Mouse (Mus musculus) lung, postnatal 36 days (tissue): ENCODE results near the gene Serpinb6b.

ENCODE experiments used
- DNase-seq: peaks from one replicate; pipeline ENCODE4 v3.0.0; 2022; ENCODE audit warnings: mixed read lengths

The Serpinb6b gene

GRCm38 (mm10) chr13:32974889-32975460 is 10.0 kb downstream of the Serpinb6b start:
- peak; percentile 68 for DNase-seq

- DNase-seq = no peak
These were observed 10.7 kb downstream of the Serpinb6b start for GRCm38 (mm10) chr13:32975710-32976109.

- DNase-seq = no peak
These were observed 17.6 kb downstream of the Serpinb6b start for GRCm38 (mm10) chr13:32982556-32983042.

- DNase-seq = no peak
These were observed 21.2 kb downstream of the Serpinb6b start for GRCm38 (mm10) chr13:32986256-32986655.

DNA sequence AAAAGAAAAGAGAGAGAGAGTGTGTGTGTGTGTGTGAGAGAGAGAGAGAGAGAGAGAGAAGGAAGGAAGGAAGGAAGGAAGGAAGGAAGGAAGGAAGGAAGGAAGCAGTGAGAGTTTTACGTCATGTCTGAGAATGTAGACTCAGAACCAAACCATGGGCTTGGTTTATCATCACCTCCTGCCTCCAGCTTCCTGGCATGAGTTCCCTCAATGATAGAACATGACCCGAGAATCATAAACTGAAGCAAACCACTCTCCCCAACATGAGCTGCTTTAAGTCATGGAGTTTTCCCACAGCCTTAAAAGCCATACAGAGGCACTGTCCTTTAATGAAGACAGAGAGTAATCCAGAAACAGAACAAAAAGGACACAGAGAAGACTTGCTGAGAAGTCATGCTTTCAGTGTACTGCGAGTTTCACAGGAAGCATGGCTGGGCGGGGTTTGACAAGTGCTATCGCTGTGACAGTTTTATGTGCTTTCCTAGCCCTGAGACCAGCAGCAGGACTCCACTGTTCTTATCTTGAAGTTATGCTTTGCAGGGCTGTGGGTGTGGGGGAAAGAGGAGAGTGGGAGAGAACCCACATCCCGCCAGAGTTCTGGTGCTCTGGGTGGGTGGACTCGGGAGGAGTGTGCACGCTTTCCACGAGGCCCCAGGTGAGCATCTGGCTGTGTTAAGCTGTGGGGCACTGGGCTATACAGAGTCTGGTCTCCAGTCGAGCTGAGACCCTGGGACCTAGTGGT is 28.3 kb downstream of the Serpinb6b start:
- DNase-seq = no peak

- DNase-seq = no peak
These were observed 28.9 kb downstream of the Serpinb6b start for GRCm38 (mm10) chr13:32993894-32994242.

DNA sequence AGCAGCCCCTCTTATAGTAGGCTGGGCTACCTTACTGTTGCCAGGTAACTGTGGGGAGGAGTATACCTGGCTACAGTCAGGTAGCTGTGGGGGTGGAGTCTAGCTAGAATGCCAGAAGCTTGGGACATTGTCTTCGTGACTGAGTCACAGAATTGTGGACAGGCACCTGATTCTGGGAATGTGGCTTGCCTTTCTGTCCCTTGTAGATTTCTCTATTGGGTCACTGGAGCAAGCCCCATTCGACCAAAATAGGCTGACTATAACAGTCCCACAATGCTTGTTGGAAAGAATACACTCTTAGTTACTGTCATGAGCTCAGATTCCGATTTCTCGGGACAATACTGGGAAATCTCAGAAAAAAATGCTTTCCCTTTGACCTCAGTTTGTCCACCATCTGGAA is 30.0 kb downstream of the Serpinb6b start:
- DNase-seq = no peak

DNA sequence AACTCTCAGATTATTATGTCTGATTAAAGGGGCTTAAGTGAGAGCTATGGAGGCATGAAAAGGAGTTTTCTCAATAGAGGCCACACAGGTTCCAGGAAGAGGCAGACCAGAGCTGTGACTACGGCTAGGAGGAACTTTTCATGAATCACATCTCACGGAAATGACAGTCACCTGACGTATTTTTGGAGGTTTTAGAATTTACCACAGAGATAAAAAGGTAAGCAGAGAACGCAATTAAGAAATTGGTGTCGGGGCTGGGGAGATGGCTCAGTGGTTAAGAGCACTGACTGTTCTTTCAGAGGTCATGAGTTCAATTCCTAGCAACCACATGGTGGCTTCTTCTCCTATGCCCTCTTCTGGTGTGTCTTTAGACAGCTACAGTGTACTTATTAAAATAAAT is 36.3 kb downstream of the Serpinb6b start:
- no peak for DNase-seq

DNA sequence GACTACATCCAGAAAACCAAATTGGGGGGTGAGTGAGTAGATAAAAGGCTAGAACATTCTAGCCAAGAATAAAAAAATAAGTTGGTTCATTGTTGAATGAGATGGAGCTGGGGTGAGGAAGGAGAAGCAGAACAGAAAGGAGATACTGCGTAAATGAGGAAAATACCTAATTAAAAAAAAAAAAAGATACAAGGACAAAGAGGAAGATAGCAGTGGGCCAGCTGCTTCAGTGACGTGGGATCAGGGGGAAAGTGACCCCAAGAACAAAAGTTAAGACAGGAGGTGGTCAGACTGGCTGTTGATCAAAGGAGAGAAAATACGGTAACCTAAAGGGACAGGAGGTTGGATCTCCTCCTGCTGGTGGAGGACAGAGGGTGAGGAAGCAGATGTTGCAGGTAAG is 37.9 kb downstream of the Serpinb6b start, which contains the start of gene Serpinb9:
Serpinb9 (plus strand) TSS at position 301 of the 400 bp plus-strand sequence.
- no peak for DNase-seq

GRCm38 (mm10) chr13:33003523-33004413 is 38.8 kb downstream of the Serpinb6b start:
- DNase-seq = no peak

- DNase-seq = peak; percentile 95
These were observed 39.6 kb downstream of the Serpinb6b start for GRCm38 (mm10) chr13:33004414-33005105.

GRCm38 (mm10) chr13:33005501-33006075 is 40.6 kb downstream of the Serpinb6b start:
- DNase-seq = peak; percentile 54

DNA sequence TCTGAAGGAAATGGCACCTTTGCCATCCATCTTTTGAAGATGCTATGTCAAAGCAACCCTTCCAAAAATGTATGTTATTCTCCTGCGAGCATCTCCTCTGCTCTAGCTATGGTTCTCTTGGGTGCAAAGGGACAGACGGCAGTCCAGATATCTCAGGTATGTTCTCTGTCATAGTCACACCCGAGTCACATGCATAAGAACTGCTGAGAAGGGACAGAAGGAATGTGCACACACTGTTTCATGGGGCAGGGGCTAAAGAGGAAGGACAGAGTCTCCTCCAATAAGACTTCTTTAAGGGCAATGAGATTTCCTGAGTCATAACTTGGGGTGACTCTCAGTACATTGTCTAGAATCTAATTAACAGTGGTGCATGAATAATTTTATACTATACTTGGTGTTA is 41.5 kb downstream of the Serpinb6b start:
- DNase-seq = no peak

- DNase-seq = no peak
These were observed 47.4 kb downstream of the Serpinb6b start for GRCm38 (mm10) chr13:33012395-33012794.

DNA sequence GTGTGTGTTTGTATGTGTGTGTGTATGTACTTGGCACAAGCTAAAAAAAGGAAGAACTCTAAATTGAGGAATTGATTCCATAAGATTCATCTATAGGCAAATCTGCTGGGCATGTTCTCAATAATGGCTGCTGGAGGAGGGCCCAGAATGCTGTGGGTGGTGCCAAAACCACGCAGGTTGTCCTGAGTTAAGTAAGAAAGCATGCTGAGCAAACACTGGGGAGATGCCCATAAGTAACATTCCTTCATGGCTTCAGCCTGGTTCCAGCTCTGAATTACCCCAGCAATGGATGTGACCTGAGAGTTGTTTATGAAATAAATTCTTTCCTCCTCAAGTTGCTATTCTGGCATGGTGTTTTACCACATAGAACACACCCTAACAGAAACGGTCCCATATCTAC is 48.3 kb downstream of the Serpinb6b start:
- DNase-seq = no peak

GRCm38 (mm10) chr13:33022371-33022770 is 57.4 kb downstream of the Serpinb6b start:
- no peak for DNase-seq

DNA sequence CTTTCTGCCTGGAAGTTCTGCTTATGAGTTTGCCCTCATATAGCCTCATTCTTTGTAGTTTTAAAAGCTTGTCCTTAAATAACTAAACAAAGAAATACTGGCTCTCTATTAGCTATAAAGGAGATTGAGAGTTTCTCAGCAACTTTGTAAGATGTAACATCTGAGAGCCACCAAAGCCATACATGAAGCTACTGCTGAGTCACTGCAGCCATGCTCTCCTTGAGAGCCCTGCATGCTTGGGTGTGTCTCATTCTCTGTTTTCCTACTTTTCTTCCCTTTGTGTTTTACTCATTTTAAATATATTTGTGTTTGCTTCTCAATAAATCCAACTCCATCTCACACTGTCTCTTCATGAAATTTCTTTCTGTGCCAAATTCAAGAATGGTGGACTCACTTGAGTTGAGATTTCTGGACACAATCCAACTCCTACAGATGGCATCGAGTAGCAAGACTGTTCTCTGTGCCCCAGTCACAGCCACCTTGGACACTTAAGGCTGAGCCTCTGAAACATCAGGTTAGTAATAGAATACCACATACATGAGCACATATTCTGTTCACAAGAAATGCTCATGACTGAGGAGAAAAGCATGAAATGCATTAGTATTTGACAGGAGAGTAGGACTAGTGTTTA is 61.5 kb downstream of the Serpinb6b start:
- no peak for DNase-seq

- no peak for DNase-seq
These were observed 62.2 kb downstream of the Serpinb6b start, which contains the start of gene Serpinb9b for GRCm38 (mm10) chr13:33027244-33027643. Gene Serpinb9b, plus strand, starts transcription at chr13:33027416.

GRCm38 (mm10) chr13:33028146-33028545 is 63.1 kb downstream of the Serpinb6b start:
- DNase-seq = no peak

GRCm38 (mm10) chr13:33028550-33028949 is 63.5 kb downstream of the Serpinb6b start:
- no peak for DNase-seq
